Mouse (Mus musculus) regulatory T cell (primary cell): ENCODE measurements around the gene Taar9.
"Not testable (repeated sequence)": the region's sequence is repeated elsewhere in the genome, so short reads cannot be mapped to it uniquely, and the experiment has no call there.

ENCODE experiments used
- in situ Hi-C: fragments of 300-600 bp; cut with MboI, MseI; formaldehyde crosslinking; loops from one replicate; pipeline ENCODE4 v1.15.1; 2025; ENCODE audit warnings: high pct_unique_total_duplicates

The Taar9 gene

DNA sequence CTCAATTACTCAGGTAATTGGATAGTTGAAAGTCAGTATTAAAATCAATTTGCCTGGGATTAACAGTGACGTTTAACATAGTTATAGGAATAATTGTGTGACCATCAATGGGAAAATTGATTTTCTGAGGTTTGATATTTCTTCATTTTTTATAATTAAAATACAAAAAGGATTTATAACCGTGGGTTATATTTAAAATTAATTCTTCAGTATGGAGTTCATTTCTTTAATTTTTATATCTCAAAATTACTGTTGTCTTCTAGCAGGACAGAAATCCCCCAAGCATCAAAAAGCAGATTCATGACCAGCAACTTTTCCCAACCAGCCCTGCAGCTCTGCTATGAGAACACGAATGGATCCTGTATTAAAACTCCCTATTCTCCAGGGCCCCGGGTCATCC, 33.1 kb downstream of the Taar9 start, which contains the start of gene Taar8a:
Taar8a (plus strand) TSS at position 301 of the 400 bp plus-strand sequence.
- in situ Hi-C loops = not testable (repeated sequence)

- in situ Hi-C loops = not testable (repeated sequence)
Measured at GRCm38 (mm10) chr10:24074751-24075150, 34.6 kb downstream of the Taar9 start.

DNA sequence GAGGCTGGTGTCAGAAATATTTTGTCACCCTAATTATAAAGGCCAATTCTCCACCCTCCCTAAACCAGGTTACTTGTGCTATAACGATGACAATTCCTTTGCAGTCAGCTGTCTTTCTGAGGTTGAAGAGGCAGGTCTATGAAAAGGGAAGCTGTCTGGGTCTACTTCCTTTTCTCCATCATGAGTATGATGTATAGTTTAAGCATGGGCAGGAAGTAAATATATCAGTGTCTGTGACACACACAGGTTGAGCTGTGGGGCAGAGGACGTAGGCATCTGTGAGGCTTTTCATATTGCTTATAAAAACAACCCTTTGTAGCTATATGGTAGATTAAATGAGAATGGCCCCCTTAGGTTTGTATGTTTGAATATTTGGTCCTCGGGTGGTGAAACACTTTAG, 50.3 kb downstream of the Taar9 start:
- in situ Hi-C loops = no loop called here
